Mouse (Mus musculus): Measurements from ENCODE around the gene Fbxo9.

Fbxo9 gene

GRCm38 (mm10) chr9:78089906-78090305, 19.0 kb downstream of the Fbxo9 start:
- ChIA-PET POLR2A (interaction anchor here in 3 of 4 experiments (0.5 to 2.1 kb wide), 5 partner anchors 7 to 103 kb away, joined by 3 to 11 read pairs (median 4); partner anchors contain the start of genes Fbxo9 (in 1 of the 3) and Ick (in 1 of the 3)), CTCF (interaction anchor here in 3 of 4 experiments (0.6 to 2.0 kb wide), 4 partner anchors 23 to 393 kb away, joined by 3 to 5 read pairs (median 5); no protein-coding TSS in a partner anchor)

- ChIA-PET POLR2A (interaction anchor here in 3 of 4 experiments (0.6 to 1.8 kb wide), 5 partner anchors 8 to 103 kb away, joined by 3 to 12 read pairs (median 4); no protein-coding TSS in a partner anchor), CTCF (interaction anchor here (0.5 to 2.0 kb wide), 8 partner anchors 8 to 270 kb away, joined by 3 to 10 read pairs (median 3); partner anchors contain the start of gene Gcm1 (in 1 of the 4))
These were observed 19.9 kb downstream of the Fbxo9 start for GRCm38 (mm10) chr9:78088971-78089370.

DNA sequence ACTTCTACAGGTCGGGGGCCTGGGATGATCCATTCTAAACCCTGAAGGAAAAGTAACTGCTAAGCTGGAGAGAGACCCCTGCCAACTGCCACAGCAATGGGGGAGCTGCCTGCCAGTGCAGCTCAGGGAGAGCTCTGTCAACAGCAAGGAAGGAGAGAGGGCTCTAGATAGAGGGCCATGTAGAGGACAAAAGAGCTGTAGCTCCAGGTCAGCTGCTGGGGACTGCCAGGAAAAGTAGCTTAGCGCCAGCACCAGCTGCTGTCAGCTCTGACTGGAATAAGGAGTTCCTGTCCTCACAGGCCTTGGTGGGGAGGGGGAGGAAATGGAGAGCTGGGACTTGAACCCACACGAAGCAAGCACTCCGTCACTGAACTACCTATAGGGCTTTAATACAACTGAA, 20.3 kb downstream of the Fbxo9 start:
- ChIA-PET POLR2A (interaction anchor here in 3 of 4 experiments (0.6 to 1.8 kb wide), 5 partner anchors 9 to 103 kb away, joined by 3 to 12 read pairs (median 4); no protein-coding TSS in a partner anchor), CTCF (interaction anchor here (0.5 to 2.0 kb wide), 9 partner anchors 8 to 269 kb away, joined by 3 to 10 read pairs (median 3); partner anchors contain the start of gene Gcm1 (in 1 of the 4))

DNA sequence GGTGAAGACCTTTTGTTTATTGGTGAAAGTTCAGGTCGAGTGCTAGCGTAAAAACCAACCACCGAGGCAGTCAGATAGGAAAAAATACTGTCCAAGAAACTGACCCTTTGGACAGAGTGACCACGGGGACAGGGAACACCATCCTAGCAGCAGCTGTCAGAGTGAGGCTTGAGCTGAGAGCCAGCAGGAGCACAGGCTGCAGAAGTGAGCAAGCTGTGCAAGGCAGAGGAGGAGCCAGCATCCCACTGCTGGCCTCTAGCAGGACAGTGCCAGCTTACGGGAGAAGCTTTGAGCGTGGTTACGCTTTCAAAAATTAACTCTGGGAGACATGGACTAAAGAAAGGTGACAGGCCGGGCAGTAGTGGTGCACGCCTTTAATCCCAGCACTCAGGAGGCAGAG, 21.1 kb downstream of the Fbxo9 start:
- ChIA-PET POLR2A (interaction anchor here in 1 of 4 experiments (0.6 kb wide), 1 partner anchor 633 kb away, joined by 4 read pairs; no protein-coding TSS in a partner anchor), CTCF (no interaction called here)

DNA sequence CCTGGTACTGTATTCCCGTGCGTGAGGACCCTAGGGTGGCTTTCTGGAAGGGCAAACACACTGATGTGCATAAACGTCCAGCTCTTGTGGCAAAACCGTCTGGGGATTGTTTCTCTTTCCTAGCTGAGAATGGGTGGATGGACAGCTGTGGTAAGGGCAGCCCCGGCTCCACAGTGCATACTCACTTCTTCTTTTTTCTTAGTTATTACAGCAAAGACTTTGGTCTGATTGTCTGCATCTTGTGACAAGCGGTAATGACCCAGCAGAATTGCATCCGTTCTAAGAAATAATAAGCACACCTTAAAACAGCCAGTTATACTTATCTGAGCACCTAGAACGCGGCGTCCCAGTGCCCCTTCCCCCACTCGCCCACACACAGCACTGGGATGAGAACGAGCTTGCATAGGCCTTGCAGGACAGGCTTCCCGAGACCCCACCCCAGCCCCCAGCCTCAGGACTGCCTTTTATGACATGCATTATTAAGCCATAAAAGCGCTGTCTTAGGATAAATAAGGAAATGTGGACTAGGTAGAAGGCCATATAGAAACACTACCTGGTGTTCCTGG, 23.1 kb downstream of the Fbxo9 start:
- CTCF ChIA-PET, result no interaction called here
- POLR2A ChIA-PET, result interaction anchor here in 2 of 4 experiments (0.5 to 0.6 kb wide), 2 partner anchors 55 to 441 kb away, joined by 3 to 8 read pairs; no protein-coding TSS in a partner anchor

DNA sequence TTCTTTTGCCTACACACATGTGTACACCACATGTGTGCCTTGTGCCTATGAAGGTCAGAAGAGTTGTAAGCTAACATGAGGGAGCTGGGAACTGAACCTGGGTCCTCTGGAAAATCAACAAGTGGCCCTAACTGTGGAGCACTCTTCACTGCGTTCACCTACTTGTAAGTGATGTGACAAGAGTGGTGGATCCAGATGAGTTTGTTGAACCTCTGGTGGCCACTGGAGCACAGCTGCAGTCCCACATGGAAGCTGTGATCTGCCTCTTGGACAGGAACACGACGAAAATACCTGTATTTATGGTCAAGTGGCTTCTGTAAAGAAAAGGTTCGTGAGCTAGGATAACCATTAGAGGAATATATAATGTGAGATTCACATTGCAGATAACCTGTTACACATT, 24.5 kb downstream of the Fbxo9 start:
- CTCF ChIA-PET, result interaction anchor here in 1 of 4 experiments (0.5 kb wide), 1 partner anchor 30 kb away, joined by 7 read pairs; no protein-coding TSS in a partner anchor
- POLR2A ChIA-PET, result interaction anchor here in 1 of 4 experiments (0.6 kb wide), 1 partner anchor 14 kb away, joined by 4 read pairs; no protein-coding TSS in a partner anchor

DNA sequence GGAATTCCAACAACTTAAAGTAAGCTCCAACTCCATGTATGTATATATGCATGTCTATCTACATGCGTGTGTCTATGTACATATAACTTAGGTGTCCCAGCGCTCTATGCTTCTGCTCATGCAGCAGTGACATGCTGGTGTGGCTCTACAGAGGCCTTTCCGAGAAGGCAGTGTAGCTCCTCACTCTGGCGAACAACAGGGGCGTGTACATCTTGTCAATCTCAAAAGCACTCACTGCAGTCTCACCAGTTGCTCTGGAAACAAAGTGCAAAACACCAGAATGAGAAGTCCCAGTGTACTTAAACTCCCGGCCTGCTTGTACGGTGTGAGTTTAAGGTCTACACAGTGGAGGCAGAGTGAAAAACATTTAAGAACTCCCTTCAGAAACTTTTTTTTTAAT, 27.0 kb downstream of the Fbxo9 start:
- CTCF ChIA-PET, result interaction anchor here in 2 of 4 experiments (0.8 to 1.3 kb wide), 2 partner anchors 31 to 280 kb away, joined by 3 to 4 read pairs; no protein-coding TSS in a partner anchor
- POLR2A ChIA-PET, result interaction anchor here in 1 of 4 experiments (0.7 kb wide), 1 partner anchor 43 kb away, joined by 3 read pairs; no protein-coding TSS in a partner anchor

DNA sequence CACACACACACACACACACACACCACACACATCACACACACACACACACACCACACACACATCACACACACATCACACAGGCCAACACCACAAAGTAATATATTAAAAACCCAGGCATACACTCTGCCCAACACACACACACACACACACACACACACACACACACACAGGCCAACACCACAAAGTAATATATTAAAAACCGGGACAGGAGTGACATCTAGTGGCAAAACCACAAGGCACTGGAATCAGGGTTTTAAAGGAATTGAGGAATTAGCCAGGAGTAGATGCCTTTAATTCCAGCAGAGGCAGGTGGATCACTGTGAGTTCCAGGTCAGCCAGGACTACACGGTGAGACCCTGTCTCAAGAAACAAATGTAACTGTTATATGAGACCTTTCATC, 30.6 kb downstream of the Fbxo9 start:
- ChIA-PET POLR2A (no interaction called here), CTCF (no interaction called here)

- CTCF ChIA-PET, result no interaction called here
- POLR2A ChIA-PET, result interaction anchor here in 1 of 4 experiments (0.8 to 0.9 kb wide), 2 partner anchors 9 to 14 kb away, joined by 3 read pairs; no protein-coding TSS in a partner anchor
These were observed 33.6 kb downstream of the Fbxo9 start for GRCm38 (mm10) chr9:78075256-78075655.

DNA sequence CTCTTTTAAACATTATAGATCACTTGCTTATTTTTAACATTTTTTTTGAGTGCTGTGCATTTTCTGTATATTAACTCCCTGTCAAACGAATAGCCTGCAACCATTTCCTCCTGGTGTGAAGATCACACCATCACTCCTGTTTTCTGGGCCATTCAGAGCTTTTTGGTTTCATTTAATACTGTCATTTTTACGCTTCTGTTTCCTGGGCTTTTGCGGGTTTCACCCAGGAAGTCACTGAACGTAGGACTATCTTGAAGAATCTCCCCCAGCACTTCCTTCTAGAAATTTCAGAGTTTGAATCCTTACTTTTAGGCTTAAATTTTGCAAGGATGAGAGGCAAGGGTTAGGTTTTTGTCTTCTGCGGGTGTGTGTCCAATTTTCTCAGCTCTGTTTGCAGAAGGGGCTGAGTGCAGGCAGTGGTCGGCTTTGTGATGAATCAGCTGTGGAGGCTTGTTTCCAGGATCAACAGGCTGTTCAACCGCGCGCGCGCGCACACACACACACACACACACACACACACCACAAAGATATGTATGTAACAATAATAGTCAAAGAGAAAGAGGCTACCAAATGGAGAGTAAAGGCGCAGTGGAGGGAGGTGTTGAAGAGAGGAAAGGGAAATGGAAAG, 35.0 kb downstream of the Fbxo9 start:
- ChIA-PET CTCF (interaction anchor here in 1 of 4 experiments (0.5 to 0.6 kb wide), 2 partner anchors 445 to 477 kb away, joined by 5 to 11 read pairs; no protein-coding TSS in a partner anchor), POLR2A (interaction anchor here in 2 of 4 experiments (0.5 to 0.6 kb wide), 2 partner anchors 182 to 257 kb away, joined by 3 to 9 read pairs; no protein-coding TSS in a partner anchor)

DNA sequence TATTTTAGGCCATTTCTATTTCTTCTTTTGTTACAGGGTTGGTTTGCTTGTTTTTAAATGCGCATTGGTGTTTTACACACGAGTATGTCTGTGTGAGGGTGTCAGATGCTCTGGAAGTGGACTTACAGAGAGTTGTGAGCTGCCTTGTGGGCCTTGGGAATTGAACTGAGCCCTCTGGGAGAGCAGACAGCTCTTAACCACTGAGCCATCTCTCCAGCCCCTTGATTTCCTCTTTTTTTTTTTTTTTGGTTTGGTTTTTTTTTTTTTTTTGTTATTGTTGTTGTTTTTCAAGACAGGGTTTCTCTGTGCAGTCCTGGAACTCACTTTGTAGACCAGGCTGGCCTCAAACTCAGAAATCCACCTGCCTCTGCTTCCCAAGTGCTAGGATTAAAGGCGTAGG, 35.6 kb downstream of the Fbxo9 start:
- ChIA-PET CTCF (interaction anchor here in 2 of 4 experiments (0.5 to 0.7 kb wide), 3 partner anchors 445 to 632 kb away, joined by 3 to 11 read pairs (median 5); no protein-coding TSS in a partner anchor), POLR2A (interaction anchor here in 3 of 4 experiments (0.5 to 0.6 kb wide), 5 partner anchors 9 to 405 kb away, joined by 3 to 9 read pairs (median 3); no protein-coding TSS in a partner anchor)

DNA sequence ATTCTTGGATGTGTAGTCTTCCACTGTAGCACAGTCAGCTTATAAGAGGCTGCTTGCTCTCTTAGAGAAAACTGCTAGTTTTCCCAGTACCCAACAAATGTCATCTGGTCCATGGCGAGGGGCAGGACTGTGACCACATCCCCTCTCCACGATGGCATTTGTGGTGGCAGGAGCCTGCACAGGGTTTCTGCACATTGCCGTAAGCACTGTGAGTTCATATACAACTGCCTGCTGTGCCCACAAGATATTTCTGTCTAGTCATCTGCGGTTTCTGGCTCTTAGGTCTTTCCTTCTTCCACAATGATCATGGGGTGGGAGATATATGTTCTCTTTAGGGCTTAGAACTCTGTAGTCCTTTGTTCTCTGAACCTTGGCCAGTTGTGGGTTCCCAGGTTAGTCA, 37.2 kb downstream of the Fbxo9 start:
- ChIA-PET CTCF (no interaction called here), POLR2A (interaction anchor here in 1 of 4 experiments (1.6 kb wide), 1 partner anchor 24 kb away, joined by 3 read pairs; no protein-coding TSS in a partner anchor)

DNA sequence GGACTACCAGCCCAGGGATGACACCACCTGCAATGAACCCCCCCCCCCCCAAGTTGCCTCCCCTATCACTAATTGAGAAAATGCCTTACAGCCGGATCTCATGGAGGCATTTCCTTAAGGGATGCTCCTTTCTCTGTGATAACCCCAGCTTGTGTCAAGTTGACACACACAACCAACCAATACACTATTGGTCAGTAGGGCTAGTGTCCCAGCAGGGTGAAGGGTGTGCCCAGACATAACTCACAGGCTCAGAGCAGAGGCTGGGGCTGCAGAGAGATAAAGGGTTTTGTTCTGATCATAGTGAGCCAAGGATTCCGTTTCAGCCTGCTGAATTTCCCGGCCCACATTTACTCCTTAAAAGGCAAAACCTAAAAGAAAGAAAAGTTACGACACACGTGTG, 38.4 kb downstream of the Fbxo9 start:
- ChIA-PET POLR2A (interaction anchor here in 2 of 4 experiments (0.7 to 1.6 kb wide), 5 partner anchors 11 to 42 kb away, joined by 3 to 4 read pairs (median 3); no protein-coding TSS in a partner anchor), CTCF (interaction anchor here in 2 of 4 experiments (0.6 to 1.3 kb wide), 2 partner anchors 9 to 18 kb away, joined by 3 to 6 read pairs; no protein-coding TSS in a partner anchor)

DNA sequence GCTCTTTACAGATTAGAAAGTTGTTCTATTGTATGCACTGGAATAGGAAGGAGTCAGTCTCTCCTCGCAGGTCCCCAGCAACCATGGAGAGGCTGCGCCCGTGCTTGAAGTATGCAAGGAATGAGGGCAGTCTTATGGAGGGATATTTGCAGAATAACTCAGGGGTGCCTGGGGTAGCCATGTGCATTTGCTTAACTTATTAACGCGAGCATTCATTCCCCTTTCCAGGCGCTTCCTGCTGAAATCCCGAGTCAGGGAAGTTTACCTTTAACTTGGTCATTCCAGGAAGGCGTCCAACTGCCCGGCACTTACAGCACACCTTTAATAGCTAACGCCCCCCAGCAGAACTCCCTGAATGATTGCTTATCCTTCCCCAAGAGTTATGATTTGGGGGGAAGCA, 44.7 kb downstream of the Fbxo9 start:
- CTCF ChIA-PET, result no interaction called here
- POLR2A ChIA-PET, result interaction anchor here in 2 of 4 experiments (0.5 to 0.6 kb wide), 2 partner anchors 9 to 45 kb away, joined by 3 read pairs; partner anchors contain the start of gene Ick (in 1 of the 2)

- POLR2A ChIA-PET, result interaction anchor here in 1 of 4 experiments (1.0 kb wide), 2 partner anchors 51 to 304 kb away, joined by 3 read pairs; no protein-coding TSS in a partner anchor
- CTCF ChIA-PET, result interaction anchor here in 2 of 4 experiments (0.9 to 1.0 kb wide), 2 partner anchors 27 to 98 kb away, joined by 3 read pairs; no protein-coding TSS in a partner anchor
These were observed 46.5 kb downstream of the Fbxo9 start for GRCm38 (mm10) chr9:78062392-78062791.

GRCm38 (mm10) chr9:78059525-78060120, 49.2 kb downstream of the Fbxo9 start:
- CTCF ChIA-PET, result no interaction called here
- POLR2A ChIA-PET, result interaction anchor here in 2 of 4 experiments (0.6 to 0.7 kb wide), 3 partner anchors 10 to 527 kb away, joined by 3 read pairs; no protein-coding TSS in a partner anchor

DNA sequence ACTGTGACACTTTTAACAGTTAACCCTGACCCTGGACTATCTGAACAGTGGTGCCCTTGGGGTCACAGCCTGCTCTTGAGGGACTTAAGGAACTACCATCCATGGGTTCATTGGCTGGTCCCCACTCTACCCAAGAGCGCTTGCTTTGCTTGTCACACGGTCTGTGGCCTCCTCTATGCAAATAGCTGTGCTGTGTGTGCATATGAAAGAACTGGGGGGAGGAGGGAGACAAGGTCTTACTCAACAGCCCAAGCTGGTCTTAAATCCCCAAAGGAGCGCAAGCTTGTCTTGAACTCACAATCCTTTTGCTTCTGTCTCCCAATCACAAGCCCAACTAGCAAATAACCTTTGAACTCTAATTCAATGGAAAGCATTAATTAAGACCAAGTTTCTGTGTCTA, 54.6 kb downstream of the Fbxo9 start:
- ChIA-PET CTCF (interaction anchor here in 2 of 4 experiments (0.6 to 1.7 kb wide), 5 partner anchors 12 to 254 kb away, joined by 4 to 10 read pairs (median 5); no protein-coding TSS in a partner anchor), POLR2A (interaction anchor here in 2 of 4 experiments (0.7 to 1.4 kb wide), 9 partner anchors 7 to 473 kb away, joined by 3 to 4 read pairs (median 3); no protein-coding TSS in a partner anchor)

- ChIA-PET POLR2A (interaction anchor here in 2 of 4 experiments (0.7 to 1.4 kb wide), 9 partner anchors 8 to 474 kb away, joined by 3 to 4 read pairs (median 3); no protein-coding TSS in a partner anchor), CTCF (interaction anchor here in 2 of 4 experiments (0.7 to 1.7 kb wide), 5 partner anchors 11 to 459 kb away, joined by 3 to 10 read pairs (median 5); no protein-coding TSS in a partner anchor)
These were observed 55.0 kb downstream of the Fbxo9 start for GRCm38 (mm10) chr9:78053821-78054220.
